Mouse (Mus musculus): Measurements from ENCODE around the gene Adssl1. TPM values are rescaled to one million over a fixed set of nuclear protein-coding genes. Genes with fewer than 3 reads are reported as not detected.

The Adssl1 gene
- total RNA-seq, 2 experiments from 2014 or later, result 192 to 206 TPM

GRCm38 (mm10) chr12:112677943-112678554 is 58.2 kb downstream of the Adssl1 start:
- DNase-seq, result peak in 1 of 2 experiments; percentile 31

GRCm38 (mm10) chr12:112678555-112679026 is 58.7 kb downstream of the Adssl1 start, which contains the start of gene Zbtb42:
TSS of gene Zbtb42 (plus strand) at chr12:112678828.
- DNase-seq, result peak; percentile 78 to 86

GRCm38 (mm10) chr12:112679027-112679996 is 59.5 kb downstream of the Adssl1 start:
- DNase-seq, result peak in 1 of 2 experiments; percentile 46

GRCm38 (mm10) chr12:112683351-112683750 is 63.5 kb downstream of the Adssl1 start:
- DNase-seq, result no peak

- DNase-seq, result no peak
These were observed 68.6 kb downstream of the Adssl1 start for GRCm38 (mm10) chr12:112688458-112688857.

Small RNA genes within 50 kb of the gene (microRNA-seq; reads per million reads assigned to microRNA genes)
- gene Mir6939, result 1.5 to 2.2 reads per million in 2 experiments

Other genes with a start within 250 kb of the Adssl1 start
- gene A530016L24Rik, start 130.6 kb upstream of the Adssl1 start, total RNA-seq (2021), result 10 to 100 TPM; 35.2 to 39.5 TPM
- under 1 TPM in 1 of 2 experiments, not detected in 1; 0.10 TPM for gene Tmem179, start 103.3 kb upstream of the Adssl1 start, total RNA-seq (2021)
- 10 to 100 TPM; 11.9 to 17.2 TPM for gene Inf2, start 31.3 kb upstream of the Adssl1 start, total RNA-seq (2021)
- gene Siva1, start 24.6 kb downstream of the Adssl1 start, total RNA-seq (2021), result 10 to 100 TPM; 31.7 to 35.2 TPM
- 100 to 1,000 TPM; 182 to 193 TPM for gene Akt1, start 54.8 kb downstream of the Adssl1 start, total RNA-seq (2021)
- 1 to 10 TPM; 3.6 to 4.9 TPM for gene Zbtb42, start 58.8 kb downstream of the Adssl1 start, total RNA-seq (2021)
- 10 to 100 TPM; 10.1 to 11.1 TPM for gene Cep170b, start 100.4 kb downstream of the Adssl1 start, total RNA-seq (2021)
- gene Pld4, start 140.6 kb downstream of the Adssl1 start, total RNA-seq (2021), result 1 to 10 TPM; 6.0 to 7.8 TPM
- gene Ahnak2, start 182.6 kb downstream of the Adssl1 start, total RNA-seq (2021), result 10 to 100 TPM; 15.3 to 16.6 TPM
- 1 to 10 TPM; 2.0 to 2.2 TPM for gene Clba1, start 188.9 kb downstream of the Adssl1 start, total RNA-seq (2021)
- 1 to 10 TPM; 5.1 to 5.6 TPM for gene Cdca4, start 209.4 kb downstream of the Adssl1 start, total RNA-seq (2021)
- 1 to 10 TPM in 1 of 2 experiments, under 1 TPM in 1; 0.37 to 1.3 TPM for gene Gpr132, start 248.2 kb downstream of the Adssl1 start, total RNA-seq (2021)